Mouse (Mus musculus) A20 (cell line): ENCODE measurements around the gene Trpv6.

Experiments
- DNase-seq: peaks from one replicate; pipeline ENCODE4 v3.0.0-alpha.2; 2011; ENCODE audit warnings: low read depth, low spot score

The Trpv6 gene

GRCm38 (mm10) chr6:41636178-41636577 lies at the start of gene Trpv6:
Gene Trpv6, minus strand, starts transcription at chr6:41636405.
- no peak for DNase-seq

- DNase-seq, result no peak
These were observed 49.4 kb upstream of the Trpv6 start for GRCm38 (mm10) chr6:41685596-41685995.

GRCm38 (mm10) chr6:41684911-41685310 lies 48.7 kb upstream of the Trpv6 start:
- DNase-seq, result no peak

- no peak for DNase-seq
These were observed 47.9 kb upstream of the Trpv6 start, which contains the start of gene Llcfc1 for GRCm38 (mm10) chr6:41684131-41684530. Gene Llcfc1, plus strand, starts transcription at chr6:41684431.

GRCm38 (mm10) chr6:41681656-41682055 lies 45.5 kb upstream of the Trpv6 start:
- DNase-seq, result no peak

- no peak for DNase-seq
These were observed 44.5 kb upstream of the Trpv6 start, which contains the start of gene Trpv5 for GRCm38 (mm10) chr6:41680669-41681068. Gene Trpv5, minus strand, starts transcription at chr6:41680769.

- no peak for DNase-seq
These were observed 40.3 kb upstream of the Trpv6 start for GRCm38 (mm10) chr6:41676530-41676929.

- DNase-seq, result no peak
These were observed 26.1 kb upstream of the Trpv6 start for GRCm38 (mm10) chr6:41662320-41662719.

GRCm38 (mm10) chr6:41658487-41658886 lies 22.3 kb upstream of the Trpv6 start:
- DNase-seq, result no peak

- no peak for DNase-seq
These were observed 18.4 kb upstream of the Trpv6 start for GRCm38 (mm10) chr6:41654648-41655047.

GRCm38 (mm10) chr6:41653173-41653572 lies 17.0 kb upstream of the Trpv6 start:
- DNase-seq, result no peak

GRCm38 (mm10) chr6:41646672-41647071 lies 10.5 kb upstream of the Trpv6 start:
- DNase-seq, result no peak

GRCm38 (mm10) chr6:41646220-41646619 lies 10.0 kb upstream of the Trpv6 start:
- DNase-seq, result no peak

- DNase-seq, result no peak
These were observed 7.0 kb upstream of the Trpv6 start for GRCm38 (mm10) chr6:41643227-41643626.

GRCm38 (mm10) chr6:41642765-41643164 lies 6.6 kb upstream of the Trpv6 start:
- DNase-seq, result no peak

GRCm38 (mm10) chr6:41641173-41641866 lies 5.1 kb upstream of the Trpv6 start:
- DNase-seq, result no peak

- no peak for DNase-seq
These were observed 4.2 kb upstream of the Trpv6 start for GRCm38 (mm10) chr6:41640449-41640848.

GRCm38 (mm10) chr6:41637927-41638506 lies 1.8 kb upstream of the Trpv6 start:
- DNase-seq, result no peak

GRCm38 (mm10) chr6:41637393-41637792 lies 1.2 kb upstream of the Trpv6 start:
- no peak for DNase-seq

GRCm38 (mm10) chr6:41635211-41635610 lies 994 bp downstream of the Trpv6 start:
- DNase-seq, result no peak

GRCm38 (mm10) chr6:41631549-41631948 lies 4.7 kb downstream of the Trpv6 start:
- no peak for DNase-seq

GRCm38 (mm10) chr6:41630791-41631190 lies 5.4 kb downstream of the Trpv6 start:
- no peak for DNase-seq

- DNase-seq, result no peak
These were observed 8.0 kb downstream of the Trpv6 start for GRCm38 (mm10) chr6:41628180-41628579.
